Mouse (Mus musculus) kidney, adult 2 months (tissue): ENCODE measurements around the gene Mrps18a. TPM values are rescaled to one million over a fixed set of nuclear protein-coding genes. Genes with fewer than 3 reads are reported as not detected.
A peak's percentile ranks its signal among the peaks of the same experiment; 100 is the strongest.

ENCODE experiments used
- DNase-seq: peaks from one replicate; pipeline ENCODE4 v3.0.0; 2021
- H3K27ac ChIP-seq: fragments of 200-500 bp; 2 replicates; pipeline ENCODE4 v1.5.1; 2012; ENCODE audit warnings: low read depth, low read length, control low read depth, inconsistent platforms; ENCODE audit not compliant: insufficient read depth
- H3K27me3 ChIP-seq: fragments of 200-500 bp; replicated peaks from 2 replicates; pipeline ENCODE4 v1.6.1; 2012; ENCODE audit warnings: mild to moderate bottlenecking, moderate library complexity, low read length, inconsistent platforms; ENCODE audit not compliant: control insufficient read depth, insufficient read depth
- H3K36me3 ChIP-seq: fragments of 200-500 bp; 2 replicates; pipeline ENCODE4 v1.6.1; 2012; ENCODE audit warnings: mild to moderate bottlenecking, moderate library complexity, low read length, inconsistent platforms; ENCODE audit not compliant: control insufficient read depth, insufficient read depth
- H3K4me1 ChIP-seq: fragments of 200-500 bp; 2 replicates; pipeline ENCODE4 v1.6.1; 2011; ENCODE audit warnings: low read length; ENCODE audit not compliant: control insufficient read depth, insufficient read depth
- H3K4me3 ChIP-seq: fragments of 200-500 bp; 2 replicates; pipeline ENCODE4 v1.5.1; 2011; ENCODE audit warnings: mild to moderate bottlenecking, low read depth, low read length, control low read depth; ENCODE audit not compliant: insufficient read depth
- CTCF ChIP-seq: fragments of 200-500 bp; conservative IDR thresholded peaks from 2 replicates; pipeline ENCODE4 v1.5.1; 2011; ENCODE audit warnings: low read depth, mild to moderate bottlenecking, control low read depth, low read length, moderate library complexity, mixed read lengths; ENCODE audit not compliant: insufficient read depth, insufficient read length
- POLR2A ChIP-seq: fragments of 200-500 bp; IDR thresholded peaks from one replicate; pipeline ENCODE4 v1.6.1; 2011; ENCODE audit warnings: low read depth, low read length, control low read depth
- WGBS: fragments of 180-500 bp; shearing (Covaris S2); methylation state at CpG from one replicate; pipeline ENCODE4 v1.1.7; 2018; 5-methylcytosine and 5-hydroxymethylcytosine counted together
- polyA plus RNA-seq: library from polyadenylated mRNA; depleted of rRNA; stranded (reverse); fragments of >200 nt; gene quantifications from 2 replicates; pipeline ENCODE4 v1.2.3, GENCODE M21; 2012

Gene Mrps18a
- polyA plus RNA-seq, 1 experiment, result 120 TPM

DNA sequence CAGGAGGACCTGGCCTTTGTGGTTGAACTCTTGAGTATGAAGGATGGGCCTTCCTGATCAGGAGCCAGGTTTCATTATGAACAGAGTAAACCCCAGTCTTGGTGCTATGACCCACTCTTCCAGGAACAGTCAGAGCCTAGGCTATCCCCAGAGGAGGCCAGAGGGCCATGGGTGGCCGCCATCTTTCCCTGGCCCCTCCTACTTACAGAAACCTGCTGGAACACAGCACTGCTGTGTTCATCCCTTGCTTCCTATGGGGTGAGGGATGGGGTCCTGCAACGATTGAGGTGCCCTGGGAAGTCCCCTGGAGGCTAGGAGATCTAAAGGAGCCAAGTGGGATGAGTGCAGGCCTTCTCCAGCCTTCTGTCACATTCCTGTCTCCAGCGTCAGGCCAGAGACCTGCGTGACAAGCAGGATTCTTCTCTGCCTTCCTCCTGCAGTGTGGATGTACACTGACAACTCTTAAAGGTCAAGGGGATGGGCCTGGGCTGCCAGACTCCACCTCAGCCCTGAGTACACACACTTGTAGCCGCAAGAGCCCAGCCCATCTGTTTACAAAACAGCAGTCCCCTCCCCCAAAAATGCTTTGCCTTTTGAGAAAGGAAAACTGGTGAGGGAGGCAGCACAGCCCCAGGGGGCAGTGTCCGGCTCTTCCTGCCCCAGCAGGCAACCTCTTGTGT lies 17.2 kb downstream of the Mrps18a start:
- TF ChIP-seq CTCF, result no peak
- TF ChIP-seq POLR2A, result no peak
- Histone ChIP-seq H3K4me1 (peaks cover 4% of the 10 kb centered on the region; the same call in 1 of the 2 replicates), H3K27me3 (no peaks in the 10 kb centered on the region), H3K27ac (no peak overlapping the region), H3K4me3 (no peak overlapping the region), H3K36me3 (no peaks in the 10 kb centered on the region)
- WGBS, result 88% methylated on average over 6 of the region's 6 CpGs
- DNase-seq, result no peak

DNA sequence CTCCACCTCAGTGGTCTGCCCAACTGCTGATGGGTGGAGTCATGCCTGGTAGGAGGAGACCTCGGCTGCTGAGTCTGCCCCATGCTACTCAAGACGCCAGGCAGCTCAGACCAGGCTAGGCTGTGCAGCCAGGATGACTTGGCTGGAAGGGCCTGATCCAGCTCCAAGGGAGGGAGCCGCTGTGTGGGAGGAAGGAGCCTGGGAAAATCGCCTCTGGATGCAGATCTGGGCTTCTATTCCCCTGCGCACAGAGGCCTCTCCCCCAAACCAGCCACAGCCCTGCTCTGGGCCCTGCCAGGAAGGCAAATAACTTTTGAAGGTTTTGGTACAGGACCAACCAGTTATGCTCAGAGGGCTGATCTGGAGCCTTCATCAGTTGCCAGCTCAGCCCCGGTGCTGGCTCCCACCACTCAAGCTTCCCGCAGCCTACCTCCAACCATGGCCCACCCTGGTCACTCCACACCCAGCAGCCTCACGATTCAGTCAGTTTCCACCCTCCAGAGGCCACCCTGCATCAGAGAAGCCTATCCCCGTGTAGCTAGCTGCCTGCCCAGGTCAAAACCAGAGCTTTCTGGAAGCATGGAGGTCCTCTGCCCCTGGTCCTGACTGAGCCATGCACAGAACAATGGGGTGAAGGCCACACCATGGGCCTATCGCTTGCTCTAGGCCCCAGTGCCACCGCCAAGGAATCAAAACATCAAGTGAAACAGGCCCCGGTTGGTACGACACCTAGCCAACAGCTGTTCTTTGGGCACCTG lies 19.1 kb downstream of the Mrps18a start:
- H3K27ac ChIP-seq, result no peak overlapping the region

GRCm38 (mm10) chr17:46132058-46132718 lies 21.4 kb downstream of the Mrps18a start:
- no peak overlapping the region for H3K4me3 ChIP-seq
- H3K36me3 ChIP-seq, result no peaks in the 10 kb centered on the region
- peak; percentile 83 for DNase-seq
- H3K27ac ChIP-seq, result peak overlapping the region; percentile 82
- WGBS, result 9% methylated on average over 12 of the region's 12 CpGs
- no peaks in the 10 kb centered on the region for H3K27me3 ChIP-seq
- no peak for TF ChIP-seq POLR2A
- TF ChIP-seq CTCF, result peak; percentile 93
- H3K4me1 ChIP-seq, result peaks cover 4% of the 10 kb centered on the region; the same call in 1 of the 2 replicates

More for the DNA sequence above, 19.1 kb downstream of the Mrps18a start:
- 70% methylated on average over 13 of the region's 13 CpGs for WGBS
- DNase-seq, result peak; percentile 8
- H3K36me3 ChIP-seq, result no peaks in the 10 kb centered on the region
- H3K4me1 ChIP-seq, result peaks cover 4% of the 10 kb centered on the region; the same call in 1 of the 2 replicates
- TF ChIP-seq POLR2A (no peak), CTCF (no peak)
- no peak overlapping the region for H3K4me3 ChIP-seq
- no peaks in the 10 kb centered on the region for H3K27me3 ChIP-seq

DNA sequence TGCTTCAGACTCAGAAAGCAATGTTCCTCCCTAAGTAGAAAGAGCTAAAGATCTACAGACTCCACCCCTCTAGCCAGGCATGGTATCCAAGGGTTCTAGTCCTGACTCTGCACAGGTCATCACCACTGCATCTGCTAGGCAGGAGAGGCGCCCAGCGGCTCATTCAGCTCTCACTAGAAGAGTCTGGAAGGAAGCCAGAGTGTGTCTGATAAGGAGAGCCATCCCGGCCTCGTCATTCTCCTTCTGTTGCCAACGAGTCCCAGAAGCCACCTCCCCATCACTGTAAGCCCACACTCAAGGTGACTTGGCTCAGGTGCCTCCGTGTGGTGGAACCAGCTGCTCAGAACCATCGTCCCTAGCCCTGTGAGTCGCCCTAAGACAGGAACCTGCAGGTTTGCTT lies 22.1 kb downstream of the Mrps18a start:
- H3K27me3 ChIP-seq, result no peaks in the 10 kb centered on the region
- peak overlapping the region; percentile 17; the same call in 1 of the 2 replicates for H3K27ac ChIP-seq
- TF ChIP-seq CTCF (no peak), POLR2A (no peak)

GRCm38 (mm10) chr17:46138563-46139236 lies 27.9 kb downstream of the Mrps18a start:
- H3K27ac ChIP-seq, result no peak overlapping the region
- no peaks in the 10 kb centered on the region for H3K36me3 ChIP-seq
- TF ChIP-seq CTCF (no peak), POLR2A (no peak)
- H3K4me3 ChIP-seq, result no peak overlapping the region
- DNase-seq, result no peak
- no peaks in the 10 kb centered on the region for H3K27me3 ChIP-seq
- WGBS, result 77% methylated on average over 8 of the region's 8 CpGs
- no peaks in the 10 kb centered on the region for H3K4me1 ChIP-seq

More for the DNA sequence above, 22.1 kb downstream of the Mrps18a start:
- 73% methylated on average over 8 of the region's 8 CpGs for WGBS
- no peak overlapping the region for H3K4me3 ChIP-seq
- peaks cover 4% of the 10 kb centered on the region; the same call in 1 of the 2 replicates for H3K4me1 ChIP-seq
- no peak for DNase-seq
- no peaks in the 10 kb centered on the region for H3K36me3 ChIP-seq

DNA sequence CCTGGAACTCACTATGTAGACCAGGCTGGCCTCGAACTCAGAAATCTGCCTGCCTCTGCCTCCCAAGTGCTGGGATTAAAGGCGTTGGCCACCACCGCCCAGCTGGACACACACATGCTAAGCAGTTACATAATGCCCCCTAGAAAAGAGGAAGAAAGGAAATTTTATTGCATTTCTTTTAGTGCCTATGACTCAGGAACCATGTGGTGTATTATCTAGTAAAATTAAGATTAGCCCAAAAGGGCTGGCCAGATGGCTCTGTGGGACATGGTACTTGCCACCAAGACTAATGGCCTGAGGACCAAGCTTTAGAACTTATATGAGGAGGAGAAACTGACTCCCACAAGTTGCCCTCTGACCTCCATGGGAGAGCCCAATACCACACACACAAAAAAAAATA lies 29.1 kb downstream of the Mrps18a start:
- no peaks in the 10 kb centered on the region for H3K27me3 ChIP-seq
- no peaks in the 10 kb centered on the region for H3K4me1 ChIP-seq
- no peak for TF ChIP-seq CTCF
- TF ChIP-seq POLR2A, result no peak
- H3K36me3 ChIP-seq, result no peaks in the 10 kb centered on the region
- DNase-seq, result no peak
- no peak overlapping the region for H3K4me3 ChIP-seq
- 89% methylated on average over 3 of the region's 3 CpGs for WGBS
- no peak overlapping the region for H3K27ac ChIP-seq
